20 mouse cellular contexts compared by ENCODE assay signal in the genomic region with DNA sequence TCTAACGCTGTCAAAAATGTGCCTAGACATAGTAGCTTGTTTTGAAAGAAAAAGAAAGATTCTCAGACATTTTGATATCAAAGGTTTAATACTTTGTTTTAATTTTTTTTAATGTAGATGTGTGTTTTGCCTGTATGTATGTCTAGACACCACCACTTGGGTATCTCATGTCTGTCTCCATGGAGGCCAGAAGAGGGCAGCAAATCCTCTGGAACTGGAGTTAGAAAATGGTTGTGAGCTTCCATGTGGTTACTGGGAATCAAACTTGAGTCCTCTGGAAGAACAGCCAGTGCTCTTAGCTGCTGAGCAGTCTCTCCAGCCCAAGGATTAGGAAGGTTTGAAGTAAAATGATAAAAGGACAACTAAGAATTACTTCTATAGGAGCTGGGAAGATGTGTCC. TPM values are rescaled to one million over a fixed set of nuclear protein-coding genes. Genes with fewer than 3 reads are reported as not detected.
DNase-seq lines count a peak whose midpoint lies in the region; ATAC-seq and TF ChIP-seq lines count a peak whose summit lies in the region.
"Had no signal": no experiment of that assay in that cellular context is flagged by ENCODE, and none has a peak within 500 bp of the region (broad histone marks: within the 10 kb centered on the region; RNA-seq: fewer than 3 reads in every experiment).

No protein-coding gene starts in this region.

- peaks cover 57% of the 10 kb centered on the region for H3K36me3 ChIP-seq in kidney, postnatal 0 days (ENCODE audit: insufficient read depth, low read length)
- peaks cover 94% of the 10 kb centered on the region for H3K36me3 ChIP-seq in kidney, embryonic 14.5 days (ENCODE audit: control insufficient read depth, insufficient read depth, low read length)
- peaks cover 40% of the 10 kb centered on the region for H3K36me3 ChIP-seq in midbrain, embryonic 11.5 days (ENCODE audit: control insufficient read depth, insufficient read depth, low read length)
- H3K36me3 ChIP-seq in midbrain, embryonic 15.5 days (replicated peaks), result peaks cover 54% of the 10 kb centered on the region
- H3K36me3 ChIP-seq in stomach, postnatal 0 days (ENCODE audit: control insufficient read depth, insufficient read depth, low read length), result peaks cover 31% of the 10 kb centered on the region
- H3K36me3 ChIP-seq in kidney, embryonic 15.5 days, result peaks cover 94% of the 10 kb centered on the region

- H3K27me3 ChIP-seq in kidney, postnatal 0 days (ENCODE audit: insufficient read depth, low read length), result no peaks in the 10 kb centered on the region
- H3K27me3 ChIP-seq in kidney, embryonic 14.5 days (ENCODE audit: control insufficient read depth, insufficient read depth, low read length), result no peaks in the 10 kb centered on the region
- H3K27me3 ChIP-seq in midbrain, embryonic 11.5 days (ENCODE audit: control insufficient read depth, insufficient read depth, low read length), result no peaks in the 10 kb centered on the region
- no peaks in the 10 kb centered on the region for H3K27me3 ChIP-seq in midbrain, embryonic 15.5 days (replicated peaks)
- H3K27me3 ChIP-seq in stomach, postnatal 0 days (ENCODE audit: control insufficient read depth, insufficient read depth, low read length), result no peaks in the 10 kb centered on the region
- H3K27me3 ChIP-seq in kidney, embryonic 15.5 days, result no peaks in the 10 kb centered on the region
- H3K27me3 ChIP-seq: embryonic facial prominence, embryonic 15.5 days; hindbrain, embryonic 15.5 days; midbrain, embryonic 12.5 days had no signal

- DNase-seq in CD4-positive, CD25-positive, alpha-beta regulatory T cell, adult 2 months (ENCODE audit: low read depth, low spot score), result peak; percentile 22
- DNase-seq in kidney, postnatal 0 days (ENCODE audit: low spot score), result no peak
- DNase-seq in midbrain, embryonic 11.5 days (ENCODE audit: low spot score, missing footprints), result peak; percentile 19
- DNase-seq in stomach, postnatal 0 days (ENCODE audit: low spot score), result no peak
- DNase-seq: adrenal gland, postnatal 36 days; cerebellum, postnatal 14 days; heart, adult 18-20 months; kidney, adult 8-10 months; lung, postnatal 4 days; thymus, postnatal 4 days had no signal

- H3K27ac ChIP-seq in kidney, postnatal 0 days, result no peak overlapping the region
- H3K27ac ChIP-seq in kidney, embryonic 14.5 days (ENCODE audit: low read depth, low read length), result no peak overlapping the region
- no peak overlapping the region for H3K27ac ChIP-seq in midbrain, embryonic 11.5 days (ENCODE audit: low read depth, low read length)
- no peak overlapping the region for H3K27ac ChIP-seq in midbrain, embryonic 15.5 days
- H3K27ac ChIP-seq in stomach, postnatal 0 days (replicated peaks), result no peak overlapping the region
- H3K27ac ChIP-seq in kidney, embryonic 15.5 days, result no peak overlapping the region
- H3K27ac ChIP-seq: embryonic facial prominence, embryonic 15.5 days; hindbrain, embryonic 15.5 days; midbrain, embryonic 12.5 days had no signal

- no peak overlapping the region for H3K4me3 ChIP-seq in kidney, postnatal 0 days (replicated peaks; ENCODE audit: low read depth, low read length)
- no peak overlapping the region for H3K4me3 ChIP-seq in kidney, embryonic 14.5 days (ENCODE audit: low read length)
- no peak overlapping the region for H3K4me3 ChIP-seq in midbrain, embryonic 11.5 days (ENCODE audit: low read depth, low read length)
- no peak overlapping the region for H3K4me3 ChIP-seq in midbrain, embryonic 15.5 days
- H3K4me3 ChIP-seq in stomach, postnatal 0 days (ENCODE audit: low read depth, low read length), result no peak overlapping the region
- no peak overlapping the region for H3K4me3 ChIP-seq in kidney, embryonic 15.5 days (replicated peaks)
- H3K4me3 ChIP-seq: embryonic facial prominence, embryonic 15.5 days; hindbrain, embryonic 15.5 days; midbrain, embryonic 12.5 days had no signal

- WGBS in kidney, postnatal 0 days, result 76% methylated on average over 1 of the region's 1 CpGs
- 84% methylated on average over 1 of the region's 1 CpGs for WGBS in kidney, embryonic 14.5 days
- 81% methylated on average over 1 of the region's 1 CpGs for WGBS in midbrain, embryonic 11.5 days
- 89% methylated on average over 1 of the region's 1 CpGs for WGBS in midbrain, embryonic 15.5 days
- WGBS in stomach, postnatal 0 days, result 74% methylated on average over 1 of the region's 1 CpGs
- WGBS in kidney, embryonic 15.5 days, result 86% methylated on average over 1 of the region's 1 CpGs

- H3K4me1 ChIP-seq in kidney, postnatal 0 days (replicated peaks; ENCODE audit: insufficient read depth, low read length), result no peaks in the 10 kb centered on the region
- no peaks in the 10 kb centered on the region for H3K4me1 ChIP-seq in kidney, embryonic 14.5 days (ENCODE audit: control insufficient read depth, insufficient read depth, low read length)
- H3K4me1 ChIP-seq in midbrain, embryonic 11.5 days (ENCODE audit: control insufficient read depth, insufficient read depth, low read length), result no peaks in the 10 kb centered on the region
- no peaks in the 10 kb centered on the region for H3K4me1 ChIP-seq in midbrain, embryonic 15.5 days
- H3K4me1 ChIP-seq in stomach, postnatal 0 days (replicated peaks; ENCODE audit: control insufficient read depth, insufficient read depth), result no peaks in the 10 kb centered on the region
- H3K4me1 ChIP-seq in kidney, embryonic 15.5 days, result 0 out of 2 replicates have a peak, but pooled peaks cover under 1% of the 10 kb centered on the region
- H3K4me1 ChIP-seq: embryonic facial prominence, embryonic 15.5 days; hindbrain, embryonic 15.5 days; midbrain, embryonic 12.5 days had no signal

- H3K9me3 ChIP-seq in kidney, postnatal 0 days (replicated peaks; ENCODE audit: low read length), result no peaks in the 10 kb centered on the region
- H3K9me3 ChIP-seq in kidney, embryonic 14.5 days (ENCODE audit: control insufficient read depth, low read length), result no peaks in the 10 kb centered on the region
- no peaks in the 10 kb centered on the region for H3K9me3 ChIP-seq in midbrain, embryonic 11.5 days (ENCODE audit: control insufficient read depth, low read length)
- H3K9me3 ChIP-seq in midbrain, embryonic 15.5 days, result no peaks in the 10 kb centered on the region
- H3K9me3 ChIP-seq in stomach, postnatal 0 days (ENCODE audit: control insufficient read depth, low read length), result no peaks in the 10 kb centered on the region
- no peaks in the 10 kb centered on the region for H3K9me3 ChIP-seq in kidney, embryonic 15.5 days (replicated peaks)
- H3K9me3 ChIP-seq: embryonic facial prominence, embryonic 15.5 days; G1E; hindbrain, embryonic 15.5 days; midbrain, embryonic 12.5 days had no signal

- H3K4me2 ChIP-seq in kidney, postnatal 0 days (ENCODE audit: low read length), result no peak overlapping the region
- no peak overlapping the region for H3K4me2 ChIP-seq in kidney, embryonic 14.5 days (replicated peaks; ENCODE audit: low read depth, low read length)
- H3K4me2 ChIP-seq in midbrain, embryonic 11.5 days, result no peak overlapping the region
- H3K4me2 ChIP-seq in midbrain, embryonic 15.5 days, result no peak overlapping the region
- no peak overlapping the region for H3K4me2 ChIP-seq in stomach, postnatal 0 days (replicated peaks; ENCODE audit: low read depth)
- H3K4me2 ChIP-seq in kidney, embryonic 15.5 days, result no peak overlapping the region
- H3K4me2 ChIP-seq: embryonic facial prominence, embryonic 15.5 days; hindbrain, embryonic 15.5 days; midbrain, embryonic 12.5 days had no signal

- no peak overlapping the region for H3K9ac ChIP-seq in kidney, postnatal 0 days (ENCODE audit: low read depth, low read length)
- no peak overlapping the region for H3K9ac ChIP-seq in kidney, embryonic 14.5 days (ENCODE audit: low read depth, low read length)
- no peak overlapping the region for H3K9ac ChIP-seq in midbrain, embryonic 11.5 days (ENCODE audit: low read length)
- H3K9ac ChIP-seq in midbrain, embryonic 15.5 days, result no peak overlapping the region
- H3K9ac ChIP-seq in stomach, postnatal 0 days (ENCODE audit: low read length), result no peak overlapping the region
- H3K9ac ChIP-seq in kidney, embryonic 15.5 days, result no peak overlapping the region
- H3K9ac ChIP-seq: embryonic facial prominence, embryonic 15.5 days; hindbrain, embryonic 15.5 days; midbrain, embryonic 12.5 days had no signal

- TF ChIP-seq EP300 in stomach, postnatal 0 days (optimal IDR thresholded peaks at IDR 0.05), result no peak

- TF ChIP-seq CTCF in kidney, postnatal 0 days (IDR thresholded peaks at IDR 0.05; ENCODE audit: low read depth), result peak; percentile 45; the same call in 1 of the 2 replicates
- TF ChIP-seq CTCF in stomach, postnatal 0 days (IDR thresholded peaks at IDR 0.05; ENCODE audit: low read depth), result peak; percentile 56

- no peak for ATAC-seq in CD4-positive, CD25-positive, alpha-beta regulatory T cell, adult 4 months
- ATAC-seq in kidney, postnatal 0 days (replicated peaks; ENCODE audit: low FRiP score, low read depth), result no peak
- no peak for ATAC-seq in kidney, embryonic 14.5 days (ENCODE audit: low FRiP score, low TSS enrichment)
- ATAC-seq in midbrain, embryonic 11.5 days (ENCODE audit: low FRiP score), result no peak
- ATAC-seq in midbrain, embryonic 15.5 days (replicated peaks), result no peak
- ATAC-seq in stomach, postnatal 0 days (ENCODE audit: low FRiP score, low TSS enrichment), result no peak
- no peak for ATAC-seq in kidney, embryonic 15.5 days (replicated peaks; ENCODE audit: low FRiP score)

RNA-seq across cellular contexts. Expression of a gene that starts 10.1 kb away (rescaled TPM):
- 10 to 100 TPM; 36.3 to 37.1 TPM for polyA plus RNA-seq in CD4-positive, CD25-positive, alpha-beta regulatory T cell, adult 4 months (2017; shearing (Covaris generic))
- 88.9 and 90.6 TPM in 2 replicates for polyA plus RNA-seq in kidney, postnatal 0 days (2015; fragmentation: Nextera tagmentation; extraction: Ambion mirVana)
- 96.5 and 124 TPM in 2 replicates for polyA plus RNA-seq in kidney, embryonic 14.5 days (2014; fragmentation: Nextera tagmentation; extraction: Ambion mirVana)
- polyA plus RNA-seq in midbrain, embryonic 11.5 days (2014; fragmentation: Nextera tagmentation; extraction: Ambion mirVana), result 131 and 136 TPM in 2 replicates
- 73.8 and 78.7 TPM in 2 replicates for polyA plus RNA-seq in midbrain, embryonic 15.5 days (2015; fragmentation: Nextera tagmentation; extraction: Ambion mirVana)
- polyA plus RNA-seq in stomach, postnatal 0 days (2015; fragmentation: Nextera tagmentation; extraction: Ambion mirVana), result 59.2 and 65.6 TPM in 2 replicates
- polyA plus RNA-seq in kidney, embryonic 15.5 days (2015; fragmentation: Nextera tagmentation; extraction: Ambion mirVana), result 101 and 105 TPM in 2 replicates

RNA-seq across cellular contexts. Expression of a gene that starts 13.0 kb away (rescaled TPM):
- polyA plus RNA-seq in CD4-positive, CD25-positive, alpha-beta regulatory T cell, adult 4 months (2017; shearing (Covaris generic)), result 100 to 1,000 TPM; 135 to 193 TPM
- 210 and 211 TPM in 2 replicates for polyA plus RNA-seq in kidney, postnatal 0 days (2015; fragmentation: Nextera tagmentation; extraction: Ambion mirVana)
- 214 and 254 TPM in 2 replicates for polyA plus RNA-seq in kidney, embryonic 14.5 days (2014; fragmentation: Nextera tagmentation; extraction: Ambion mirVana)
- 221 TPM in 2 replicates for polyA plus RNA-seq in midbrain, embryonic 11.5 days (2014; fragmentation: Nextera tagmentation; extraction: Ambion mirVana)
- polyA plus RNA-seq in midbrain, embryonic 15.5 days (2015; fragmentation: Nextera tagmentation; extraction: Ambion mirVana), result 172 and 177 TPM in 2 replicates
- 159 and 160 TPM in 2 replicates for polyA plus RNA-seq in stomach, postnatal 0 days (2015; fragmentation: Nextera tagmentation; extraction: Ambion mirVana)
- 183 and 204 TPM in 2 replicates for polyA plus RNA-seq in kidney, embryonic 15.5 days (2015; fragmentation: Nextera tagmentation; extraction: Ambion mirVana)

RNA-seq across cellular contexts. Expression of a gene that starts 38.6 kb away (rescaled TPM):
- not detected for polyA plus RNA-seq in CD4-positive, CD25-positive, alpha-beta regulatory T cell, adult 4 months (2017; shearing (Covaris generic))
- polyA plus RNA-seq in kidney, postnatal 0 days (2015; fragmentation: Nextera tagmentation; extraction: Ambion mirVana), result 2.6 and 2.9 TPM in 2 replicates
- polyA plus RNA-seq in kidney, embryonic 14.5 days (2014; fragmentation: Nextera tagmentation; extraction: Ambion mirVana), result 1.3 and 1.5 TPM in 2 replicates
- not detected in 2 replicates for polyA plus RNA-seq in midbrain, embryonic 11.5 days (2014; fragmentation: Nextera tagmentation; extraction: Ambion mirVana)
- polyA plus RNA-seq in midbrain, embryonic 15.5 days (2015; fragmentation: Nextera tagmentation; extraction: Ambion mirVana), result not detected in 2 replicates
- polyA plus RNA-seq in stomach, postnatal 0 days (2015; fragmentation: Nextera tagmentation; extraction: Ambion mirVana), result 76.2 and 81.1 TPM in 2 replicates
- 1.3 and 2.3 TPM in 2 replicates for polyA plus RNA-seq in kidney, embryonic 15.5 days (2015; fragmentation: Nextera tagmentation; extraction: Ambion mirVana)
- polyA plus RNA-seq: forebrain, embryonic 11.5 days; G1E; hindbrain, embryonic 15.5 days; midbrain, embryonic 12.5 days; spleen, adult 2 months had no signal

Comparison
In these comparisons a context has a peak if more than half of its experiments do, and no peak if none do; other contexts are left out.
1. DNase-seq: peak in CD4-positive, CD25-positive, alpha-beta regulatory T cell, adult 2 months (single experiment) and midbrain, embryonic 11.5 days (single experiment); none in kidney, postnatal 0 days (single experiment) and stomach, postnatal 0 days (single experiment).
2. RNA of a gene that starts 38.6 kb away (polyA plus RNA-seq): 76.2 to 81.1 TPM in stomach, postnatal 0 days; 2.6 to 2.9 TPM in kidney, postnatal 0 days, 1.3 to 2.3 TPM in kidney, embryonic 15.5 days, 1.3 to 1.5 TPM in kidney, embryonic 14.5 days, not detected in CD4-positive, CD25-positive, alpha-beta regulatory T cell, adult 4 months, not detected in midbrain, embryonic 11.5 days and not detected in midbrain, embryonic 15.5 days; every median in the first group is over 10 times any median in the second.